Mouse (Mus musculus): Measurements from ENCODE around the gene Gnptab.

DNA sequence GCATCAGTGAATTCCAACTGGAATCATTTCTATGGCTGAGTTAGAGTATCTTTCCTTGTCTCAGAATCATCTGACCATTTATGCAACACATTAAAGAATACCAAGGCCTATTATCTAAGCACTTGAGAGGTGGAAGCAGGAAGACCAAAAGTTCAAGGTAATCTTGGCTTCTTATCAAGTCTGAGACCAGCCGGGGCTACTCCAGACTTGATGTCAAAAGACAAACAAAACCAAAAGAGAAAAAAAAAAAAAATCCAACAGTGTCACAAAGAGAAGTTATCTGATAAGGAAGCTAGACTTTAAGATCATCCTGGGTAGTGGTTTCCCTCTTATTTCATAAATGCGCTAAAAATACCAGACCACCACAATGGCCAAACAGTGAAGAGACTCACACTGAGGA lies 26.4 kb upstream of the Gnptab start:
- no peak for TF ChIP-seq CTCF (IDR thresholded peaks at IDR 0.05; ENCODE audit: low read depth, low read length)
- no peak for TF ChIP-seq POLR2A (IDR thresholded peaks at IDR 0.05; ENCODE audit: extremely low read depth, insufficient read depth, low read length)
